Mouse (Mus musculus) cerebellum, adult 2 months (tissue): ENCODE measurements at regions not wholly inside any gene's neighbourhood (a gene's known extent, or its start where the extent isn't known, plus 50 kb on each side); places are given as distances from the start of the nearest gene placed in this dataset.

Experiments
- DNase-seq, 2 experiments: peaks; one replicate each; pipeline ENCODE4 v3.0.0; 2021
- H3K27ac ChIP-seq: fragments of 200-500 bp; 2 replicates; pipeline ENCODE4 v1.5.1; 2012; ENCODE audit warnings: low read length, control low read depth, inconsistent platforms; ENCODE audit not compliant: insufficient read depth
- H3K27me3 ChIP-seq: fragments of 200-500 bp; 2 replicates; pipeline ENCODE4 v1.6.1; 2012; ENCODE audit warnings: inconsistent platforms, mild to moderate bottlenecking, low read length, moderate library complexity; ENCODE audit not compliant: control insufficient read depth, insufficient read depth
- H3K4me1 ChIP-seq: fragments of 200-500 bp; 2 replicates; pipeline ENCODE4 v1.6.1; 2011; ENCODE audit warnings: low read length; ENCODE audit not compliant: control insufficient read depth, insufficient read depth
- H3K4me3 ChIP-seq: fragments of 200-500 bp; replicated peaks from 2 replicates; pipeline ENCODE3; 2011; ENCODE audit warnings: mild to moderate bottlenecking, low read depth, low read length, control low read depth; ENCODE audit not compliant: insufficient read depth
- CTCF ChIP-seq: fragments of 200-500 bp; IDR thresholded peaks from 2 replicates; pipeline ENCODE4 v1.5.1; 2011; ENCODE audit warnings: low read depth, mild to moderate bottlenecking, control low read depth, low read length, moderate library complexity, borderline replicate concordance; ENCODE audit not compliant: insufficient read depth
- POLR2A ChIP-seq: fragments of 200-500 bp; IDR thresholded peaks from 2 replicates; pipeline ENCODE4 v1.6.1; 2011; ENCODE audit warnings: low read length, control low read depth, borderline replicate concordance; ENCODE audit not compliant: insufficient read depth
- WGBS: fragments of 180-500 bp; shearing (Covaris S2); methylation state at CpG from one replicate; pipeline ENCODE4 v1.1.7; 2018; 5-methylcytosine and 5-hydroxymethylcytosine counted together

DNA sequence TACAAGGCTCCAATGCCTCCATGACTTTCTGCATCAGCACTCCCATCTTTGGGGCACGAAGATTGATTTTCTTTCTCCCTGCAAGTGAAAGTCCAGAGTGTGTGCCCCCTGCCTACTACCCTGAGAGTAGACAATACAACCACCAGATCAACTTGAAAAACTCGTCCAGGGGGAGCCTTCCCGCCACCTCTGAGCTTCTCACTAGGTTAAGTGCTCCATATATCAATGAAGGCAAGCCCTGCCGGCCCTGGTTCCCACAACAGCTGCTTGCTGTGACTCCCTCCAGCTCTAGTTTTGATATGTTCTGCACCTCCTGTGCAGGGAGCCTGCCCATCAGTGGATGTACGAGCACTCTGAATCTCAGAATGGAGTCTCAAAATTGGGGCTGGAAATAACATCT lies 377.8 kb downstream of the Nr2f2 start:
- no peak for DNase-seq
- no peak overlapping the region for H3K27ac ChIP-seq
- no peak overlapping the region for H3K4me3 ChIP-seq
- WGBS, result 20% methylated on average over 5 of the region's 5 CpGs
- no peaks in the 10 kb centered on the region; the same call in 1 of the 2 replicates for H3K27me3 ChIP-seq
- TF ChIP-seq POLR2A (no peak), CTCF (no peak)
- H3K4me1 ChIP-seq, result no peaks in the 10 kb centered on the region

DNA sequence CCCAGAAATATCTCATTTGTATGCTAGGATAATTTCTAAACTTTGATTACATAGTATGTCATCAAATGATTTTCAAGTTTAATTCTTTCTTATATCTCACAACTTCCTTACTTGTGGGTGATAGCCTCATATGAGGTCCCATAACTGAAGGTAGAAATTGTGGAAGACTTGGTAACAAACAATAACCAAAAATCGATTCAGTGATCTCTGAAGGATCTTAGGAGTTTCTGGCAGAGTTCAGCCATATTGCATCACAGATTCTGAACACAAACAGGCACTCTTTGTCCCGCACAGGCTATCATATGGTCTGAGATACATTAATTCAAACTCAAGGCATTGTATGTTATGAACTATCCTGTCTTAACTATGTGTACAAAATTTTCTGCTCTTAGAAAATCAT lies 385.2 kb downstream of the Nr2f2 start:
- no peak overlapping the region for H3K4me3 ChIP-seq
- no peaks in the 10 kb centered on the region for H3K4me1 ChIP-seq
- TF ChIP-seq POLR2A (no peak), CTCF (no peak)
- DNase-seq, result no peak
- H3K27ac ChIP-seq, result no peak overlapping the region
- 66% methylated on average over 2 of the region's 2 CpGs for WGBS
- no peaks in the 10 kb centered on the region for H3K27me3 ChIP-seq

DNA sequence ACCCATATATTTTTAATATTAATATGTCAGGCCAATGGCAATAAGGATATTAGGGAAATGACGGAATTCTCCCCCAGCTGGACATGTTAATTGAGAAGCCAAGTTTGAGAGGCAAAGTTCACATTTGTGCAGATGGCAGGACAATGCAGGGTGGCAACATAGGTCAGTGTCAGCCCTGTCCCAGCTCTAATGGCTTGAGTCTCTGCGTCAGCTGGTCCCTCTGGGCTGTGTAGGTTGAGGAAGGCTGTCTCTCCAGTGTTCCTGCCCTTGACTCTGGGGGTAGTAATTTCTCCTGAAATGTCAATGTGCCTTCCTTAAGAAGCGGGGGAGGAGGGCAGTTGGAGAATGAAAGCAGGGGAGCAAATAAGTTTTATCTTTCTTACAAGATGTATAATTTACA lies 390.2 kb downstream of the Nr2f2 start:
- WGBS, result 83% methylated on average over 3 of the region's 3 CpGs
- TF ChIP-seq POLR2A (no peak), CTCF (no peak)
- H3K27me3 ChIP-seq, result no peaks in the 10 kb centered on the region
- no peak overlapping the region for H3K27ac ChIP-seq
- H3K4me1 ChIP-seq, result no peaks in the 10 kb centered on the region
- DNase-seq, result no peak
- no peak overlapping the region for H3K4me3 ChIP-seq

DNA sequence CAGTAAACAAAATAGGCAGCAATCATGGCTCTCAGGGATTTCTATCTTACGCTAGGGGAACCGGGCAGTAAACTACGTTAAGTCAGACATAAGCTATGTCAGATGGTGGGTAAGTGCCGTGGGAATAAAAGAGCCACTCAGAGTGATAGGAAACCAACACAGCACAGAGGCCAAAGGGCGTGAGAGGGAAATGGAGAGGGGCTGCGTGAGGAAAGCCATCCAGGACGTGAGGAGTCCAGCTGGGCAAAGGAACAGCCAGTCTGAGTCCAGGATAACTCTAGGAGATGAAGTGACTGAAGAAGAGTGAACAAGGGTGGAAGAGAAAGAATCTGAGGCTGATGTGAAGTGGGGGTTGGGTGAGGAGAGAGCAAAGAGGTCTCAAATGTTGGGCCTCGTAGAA lies 402.5 kb downstream of the Nr2f2 start:
- H3K27ac ChIP-seq, result no peak overlapping the region
- H3K4me3 ChIP-seq, result no peak overlapping the region
- TF ChIP-seq POLR2A (no peak), CTCF (no peak)
- DNase-seq, result no peak
- 78% methylated on average over 8 of the region's 8 CpGs for WGBS
- no peaks in the 10 kb centered on the region for H3K27me3 ChIP-seq
- no peaks in the 10 kb centered on the region for H3K4me1 ChIP-seq

DNA sequence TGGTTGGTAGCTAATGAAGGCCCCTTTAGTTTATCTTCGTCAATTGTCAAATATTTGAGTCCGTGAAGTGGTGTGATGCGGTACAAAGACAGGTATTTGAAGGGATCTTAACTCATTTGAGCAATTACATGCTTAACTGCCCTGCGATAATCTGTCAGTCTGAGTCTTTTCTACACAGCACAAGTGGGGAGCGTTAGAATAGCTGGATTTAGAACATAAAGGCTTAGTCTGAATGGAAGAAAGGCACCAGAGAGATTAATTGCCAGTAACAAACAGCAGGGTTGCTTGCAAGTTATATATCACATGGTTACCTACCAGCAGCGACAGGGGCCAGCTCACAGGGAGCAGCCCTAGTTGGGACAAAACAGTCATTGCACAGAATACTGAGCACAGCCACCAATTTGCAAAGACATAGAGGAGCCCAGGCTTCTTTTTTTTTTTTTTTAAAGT lies 416.3 kb downstream of the Nr2f2 start:
- Histone ChIP-seq H3K27ac (no peak overlapping the region), H3K27me3 (no peaks in the 10 kb centered on the region; the same call in 1 of the 2 replicates), H3K4me3 (no peak overlapping the region), H3K4me1 (peaks cover 4% of the 10 kb centered on the region; the same call in 1 of the 2 replicates)
- DNase-seq, result no peak
- 22% methylated on average over 6 of the region's 6 CpGs for WGBS
- no peak for TF ChIP-seq CTCF

DNA sequence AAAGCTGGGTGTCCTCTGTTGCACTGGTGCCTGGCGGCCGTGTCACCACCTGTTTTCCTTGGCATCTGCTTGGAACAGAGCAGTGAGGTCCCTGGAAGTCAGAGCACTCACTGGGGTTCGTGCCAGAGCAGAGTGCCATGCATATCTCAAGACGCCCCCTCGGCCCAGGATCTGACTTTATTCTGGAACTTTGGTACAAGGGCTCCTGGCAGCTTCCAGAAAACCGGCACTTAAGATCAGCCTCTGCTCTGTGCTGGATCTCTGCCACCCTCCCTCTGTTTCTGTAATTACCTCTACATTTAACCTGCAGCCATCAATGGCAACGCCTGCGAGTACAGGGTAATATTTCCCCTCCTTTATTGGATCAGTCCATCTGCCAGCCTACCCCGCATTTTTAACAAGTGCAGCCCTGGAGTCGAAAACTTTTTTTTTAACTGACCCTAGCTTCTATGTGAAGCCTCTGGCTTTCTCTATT lies 416.9 kb downstream of the Nr2f2 start:
- Histone ChIP-seq H3K4me1 (peaks cover 4% of the 10 kb centered on the region; the same call in 1 of the 2 replicates), H3K27me3 (no peaks in the 10 kb centered on the region; the same call in 1 of the 2 replicates), H3K4me3 (no peak overlapping the region), H3K27ac (no peak overlapping the region)
- no peak for TF ChIP-seq CTCF
- TF ChIP-seq POLR2A, result no peak
- DNase-seq, result peak; percentile 46 to 57
- WGBS, result 6% methylated on average over 10 of the region's 10 CpGs

DNA sequence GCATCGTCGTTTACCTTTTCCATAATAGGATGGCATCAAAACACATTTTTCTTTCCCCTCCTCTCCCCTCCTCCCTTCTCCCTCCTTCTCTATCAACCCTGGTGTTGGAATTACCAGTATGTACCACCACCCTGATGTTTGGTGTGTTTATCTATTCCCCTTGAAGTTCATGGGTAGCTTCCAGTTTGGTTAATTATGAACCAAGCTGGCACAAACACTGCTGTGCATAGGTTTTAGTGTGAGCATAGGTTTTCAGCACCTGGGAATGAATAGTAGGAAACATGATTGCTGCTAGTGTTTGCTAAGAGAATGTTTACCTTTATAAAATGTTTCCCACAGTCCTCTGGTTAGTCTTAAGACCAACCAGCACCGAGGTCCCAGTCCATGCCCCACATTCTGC lies 420.1 kb downstream of the Nr2f2 start:
- Histone ChIP-seq H3K4me3 (no peak overlapping the region), H3K27ac (no peak overlapping the region), H3K4me1 (peaks cover 4% of the 10 kb centered on the region; the same call in 1 of the 2 replicates), H3K27me3 (no peaks in the 10 kb centered on the region; the same call in 1 of the 2 replicates)
- TF ChIP-seq POLR2A (no peak), CTCF (no peak)
- no peak for DNase-seq
- WGBS, result 90% methylated on average over 3 of the region's 3 CpGs

DNA sequence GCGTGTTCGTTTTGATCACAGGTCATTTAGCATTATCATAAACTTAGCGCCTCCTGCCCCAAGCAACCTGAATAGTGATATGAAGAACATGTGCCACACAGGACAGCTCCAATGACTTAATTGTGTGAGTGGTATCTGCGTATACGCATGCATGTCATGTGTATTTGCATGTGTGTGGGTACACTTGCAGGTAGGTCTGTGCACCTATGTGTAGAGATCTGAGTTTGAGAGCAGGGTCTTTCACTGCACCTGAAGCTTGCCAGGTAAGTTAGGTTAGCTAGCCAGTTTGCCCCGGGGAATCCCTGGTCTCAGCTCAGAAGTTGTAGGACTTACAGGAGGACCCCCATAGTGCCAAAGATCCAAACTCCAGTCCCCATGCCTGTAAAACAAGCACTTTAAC lies 424.7 kb downstream of the Nr2f2 start:
- H3K27me3 ChIP-seq, result no peaks in the 10 kb centered on the region
- no peak overlapping the region for H3K4me3 ChIP-seq
- no peak overlapping the region for H3K27ac ChIP-seq
- 94% methylated on average over 6 of the region's 6 CpGs for WGBS
- H3K4me1 ChIP-seq, result no peaks in the 10 kb centered on the region
- no peak for DNase-seq
- no peak for TF ChIP-seq POLR2A

DNA sequence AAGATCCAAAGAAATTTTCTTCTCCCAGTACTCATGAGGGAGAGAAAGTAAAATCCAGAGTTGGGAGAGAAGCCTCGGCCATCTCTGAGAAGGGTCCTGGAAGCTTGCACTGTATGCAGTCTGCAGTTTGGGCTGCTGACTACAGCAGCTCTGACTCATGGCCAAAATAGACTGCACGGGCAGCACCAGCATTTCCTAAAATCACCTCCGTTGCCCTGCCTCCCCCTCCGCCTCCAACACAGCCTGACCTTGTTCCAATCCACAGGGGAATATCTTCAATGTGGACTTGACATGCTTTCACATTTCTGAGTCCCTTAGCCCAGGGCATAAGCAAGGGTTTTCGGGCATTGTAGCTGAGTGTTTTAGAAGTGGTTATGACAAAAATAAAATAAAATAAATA lies 441.3 kb downstream of the Nr2f2 start:
- no peak for DNase-seq
- Histone ChIP-seq H3K4me1 (no peaks in the 10 kb centered on the region), H3K4me3 (no peak overlapping the region), H3K27me3 (no peaks in the 10 kb centered on the region), H3K27ac (no peak overlapping the region)
- TF ChIP-seq POLR2A (no peak), CTCF (no peak)
- 71% methylated on average over 5 of the region's 5 CpGs for WGBS

DNA sequence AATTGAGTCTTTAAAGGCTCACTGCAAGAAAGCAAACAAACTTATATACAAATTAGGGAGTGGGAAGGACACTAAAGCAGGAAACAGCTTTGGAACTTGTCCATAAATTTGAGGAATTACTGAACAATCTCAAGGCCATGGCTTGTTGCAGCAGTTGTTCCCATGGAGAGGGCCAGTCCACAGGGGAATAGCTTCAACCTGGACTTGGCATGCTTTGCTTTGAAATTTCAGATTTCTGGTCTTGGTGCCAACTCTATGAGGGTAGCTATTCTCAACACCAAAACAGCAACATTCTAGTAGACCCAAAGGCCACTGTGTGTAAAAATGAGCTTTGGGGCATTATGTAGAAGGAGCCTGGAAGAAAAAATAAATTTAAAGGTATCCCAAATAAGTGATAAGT lies 442.0 kb downstream of the Nr2f2 start:
- H3K27ac ChIP-seq, result no peak overlapping the region
- H3K4me3 ChIP-seq, result no peak overlapping the region
- TF ChIP-seq POLR2A (no peak), CTCF (no peak)
- no peak for DNase-seq
- no peaks in the 10 kb centered on the region for H3K4me1 ChIP-seq
- H3K27me3 ChIP-seq, result no peaks in the 10 kb centered on the region
